Mouse (Mus musculus): ENCODE results near the gene Nmt1. TPM values are rescaled to one million over a fixed set of nuclear protein-coding genes. Genes with fewer than 3 reads are reported as not detected.

The Nmt1 gene
- total RNA-seq, 2 experiments from 2014 or later, result 43.8 to 51.9 TPM

- TF ChIP-seq CTCF (IDR thresholded peaks at IDR 0.05), result no peak
- no peak overlapping the region for H3K4me3 ChIP-seq
- no peak overlapping the region for H3K27ac ChIP-seq
- intact Hi-C loops (cut with DNase I), result no loop called here
- DNase-seq, result peak; percentile 9
These were observed 19.4 kb upstream of the Nmt1 start for GRCm38 (mm10) chr11:103008558-103008957.

- TF ChIP-seq CTCF (IDR thresholded peaks at IDR 0.05), result peak; percentile 39; the same call in 1 of the 2 replicates
- Histone ChIP-seq H3K4me3 (no peak overlapping the region), H3K27ac (no peak overlapping the region)
- peak; percentile 18 for DNase-seq
- intact Hi-C loops (cut with DNase I), result no loop called here
These were observed 18.8 kb upstream of the Nmt1 start for GRCm38 (mm10) chr11:103009208-103009607.

GRCm38 (mm10) chr11:103010454-103011205, 17.4 kb upstream of the Nmt1 start:
- no peak for DNase-seq
- Histone ChIP-seq H3K4me3 (no peak overlapping the region), H3K27ac (no peak overlapping the region)
- intact Hi-C loops (cut with DNase I), result no loop called here
- TF ChIP-seq CTCF (IDR thresholded peaks at IDR 0.05), result no peak

GRCm38 (mm10) chr11:103011206-103011497, 16.8 kb upstream of the Nmt1 start:
- intact Hi-C loops (cut with DNase I), result no loop called here
- H3K27ac ChIP-seq, result no peak overlapping the region
- DNase-seq, result no peak
- H3K4me3 ChIP-seq, result no peak overlapping the region
- no peak for TF ChIP-seq CTCF (IDR thresholded peaks at IDR 0.05)

- H3K4me3 ChIP-seq, result peak overlapping the region; percentile 88
- peak; percentile 7 for DNase-seq
- no peak for TF ChIP-seq CTCF (IDR thresholded peaks at IDR 0.05)
- intact Hi-C loops (cut with DNase I), result no loop called here
- H3K27ac ChIP-seq, result peak overlapping the region; percentile 92
These were observed 11.8 kb upstream of the Nmt1 start for GRCm38 (mm10) chr11:103015881-103016825.

- TF ChIP-seq CTCF (IDR thresholded peaks at IDR 0.05), result no peak
- intact Hi-C loops (cut with DNase I), result no loop called here
- Histone ChIP-seq H3K4me3 (peak overlapping the region; percentile 88), H3K27ac (peak overlapping the region; percentile 92)
- peak; percentile 100 for DNase-seq
These were observed 11.1 kb upstream of the Nmt1 start for GRCm38 (mm10) chr11:103016930-103017329.

- intact Hi-C loops (cut with DNase I), result no loop called here
- no peak for TF ChIP-seq CTCF (IDR thresholded peaks at IDR 0.05)
- Histone ChIP-seq H3K4me3 (no peak overlapping the region), H3K27ac (no peak overlapping the region)
- DNase-seq, result peak; percentile 5
These were observed 10.3 kb upstream of the Nmt1 start for GRCm38 (mm10) chr11:103017661-103018060.

- TF ChIP-seq CTCF (IDR thresholded peaks at IDR 0.05), result no peak
- Histone ChIP-seq H3K27ac (no peak overlapping the region), H3K4me3 (no peak overlapping the region)
- intact Hi-C loops (cut with DNase I), result no loop called here
- DNase-seq, result peak; percentile 8
These were observed 9.1 kb upstream of the Nmt1 start for GRCm38 (mm10) chr11:103018860-103019259.

GRCm38 (mm10) chr11:103019325-103019724, 8.7 kb upstream of the Nmt1 start:
- H3K4me3 ChIP-seq, result no peak overlapping the region
- DNase-seq, result no peak
- intact Hi-C loops (cut with DNase I), result no loop called here
- no peak for TF ChIP-seq CTCF (IDR thresholded peaks at IDR 0.05)
- no peak overlapping the region for H3K27ac ChIP-seq

GRCm38 (mm10) chr11:103020713-103021335, 7.2 kb upstream of the Nmt1 start:
- intact Hi-C loops (cut with DNase I), result no loop called here
- DNase-seq, result peak; percentile 23
- Histone ChIP-seq H3K27ac (no peak overlapping the region), H3K4me3 (no peak overlapping the region)
- no peak for TF ChIP-seq CTCF (IDR thresholded peaks at IDR 0.05)

GRCm38 (mm10) chr11:103023974-103024373, 4.0 kb upstream of the Nmt1 start:
- Histone ChIP-seq H3K27ac (no peak overlapping the region), H3K4me3 (no peak overlapping the region)
- intact Hi-C loops (cut with DNase I), result no loop called here
- TF ChIP-seq CTCF (IDR thresholded peaks at IDR 0.05), result no peak
- no peak for DNase-seq

- no peak for TF ChIP-seq CTCF (IDR thresholded peaks at IDR 0.05)
- Histone ChIP-seq H3K27ac (peak overlapping the region; percentile 95), H3K4me3 (peak overlapping the region; percentile 88)
- no peak for DNase-seq
- intact Hi-C loops (cut with DNase I), result no loop called here
These were observed 1.1 kb upstream of the Nmt1 start for GRCm38 (mm10) chr11:103026901-103027300.
